Mouse (Mus musculus) small intestine, adult 2 months (tissue): ENCODE results near the gene Tor1b.
A peak's percentile ranks its signal among the peaks of the same experiment; 100 is the strongest.

ENCODE experiments used
- CTCF ChIP-seq: fragments of 200-500 bp; IDR thresholded peaks from 2 replicates; pipeline ENCODE4 v1.5.1; 2012; ENCODE audit warnings: low read depth, mild to moderate bottlenecking, control low read depth, inconsistent platforms, low read length, moderate library complexity, mixed read lengths; ENCODE audit not compliant: insufficient replicate concordance, insufficient read length; ENCODE audit errors: extremely low read depth
- POLR2A ChIP-seq: fragments of 200-500 bp; IDR thresholded peaks from 2 replicates; pipeline ENCODE4 v1.6.1; 2012; ENCODE audit warnings: low read depth, mild to moderate bottlenecking, control low read depth, inconsistent platforms, low read length, moderate library complexity

- TF ChIP-seq CTCF (peak; percentile 71; the same call in 1 of the 2 replicates), POLR2A (peak; percentile 35; the same call in 1 of the 2 replicates)
These were observed 24.7 kb upstream of the Tor1b start for GRCm38 (mm10) chr2:30927844-30928628.
